Mouse (Mus musculus) Patski (cell line): ENCODE results near the gene Fbxl19. TPM values are rescaled to one million over a fixed set of nuclear protein-coding genes. Genes with fewer than 3 reads are reported as not detected.
"Not testable (repeated sequence)": the region's sequence is repeated elsewhere in the genome, so short reads cannot be mapped to it uniquely, and the experiment has no call there.

ENCODE experiments used
- ATAC-seq: fragments of 100-300 bp; one replicate; pipeline ENCODE4 v1.8.0; 2021
- CTCF ChIA-PET: fragments of 350-600 bp; sonication (Branson Sonifier 250); formaldehyde crosslinking; loops from one replicate; lab custom pipeline; 2022; ENCODE audit warnings: inconsistent platforms; lab: Charles Lee
- POLR2A ChIA-PET: fragments of 350-600 bp; sonication (Branson Sonifier 250); formaldehyde crosslinking; loops from one replicate; lab custom pipeline; 2022; ENCODE audit warnings: antibody characterized with exemption, inconsistent platforms; lab: Charles Lee
- DNase-seq: peaks from one replicate; pipeline ENCODE4 v3.0.0-alpha.2; 2011; ENCODE audit warnings: low read depth, low spot score
- H3K27me3 ChIP-seq: fragments of 371-371 bp; one replicate; pipeline ENCODE4 v1.5.1; 2021
- CTCF ChIP-seq: fragments of 100-300 bp; IDR thresholded peaks from one replicate; pipeline ENCODE4 v1.5.1; 2021
- in situ Hi-C: fragments of 300-500 bp; cut with MboI; formaldehyde crosslinking; loops from 3 replicates; pipeline ENCODE4 v1.11.1; 2018; ENCODE audit warnings: low pct_unique_long_range_greater_than_20kb, mixed read lengths
- polyA plus RNA-seq: library from polyadenylated mRNA; unstranded; gene quantifications from one replicate; pipeline ENCODE4 v1.2.3, GENCODE M21; 2021

The Fbxl19 gene
- polyA plus RNA-seq, 1 experiment from 2014 or later, result 38.6 TPM

GRCm38 (mm10) chr7:127772557-127772956 is 28.2 kb downstream of the Fbxl19 start:
- no peak for DNase-seq
- ATAC-seq, result no peak
- ChIA-PET POLR2A (no interaction called here), CTCF (interaction anchor here (1.1 to 1.3 kb wide), 3 partner anchors 8 to 162 kb away, joined by 3 to 4 read pairs (median 3); no protein-coding TSS in a partner anchor)
- TF ChIP-seq CTCF, result no peak
- in situ Hi-C loops, result no loop called here
- H3K27me3 ChIP-seq, result no peaks in the 10 kb centered on the region

- POLR2A ChIA-PET, result interaction anchor here (0.5 to 1.5 kb wide), 2 partner anchors 28 to 65 kb away, joined by 4 read pairs; no protein-coding TSS in a partner anchor
- CTCF ChIA-PET, result interaction anchor here (0.9 to 1.4 kb wide), 12 partner anchors 9 to 219 kb away, joined by 3 to 4 read pairs (median 3); partner anchors contain the start of gene Fbxl19
- in situ Hi-C loops, result no loop called here
- ATAC-seq (no peak), DNase-seq (no peak)
- TF ChIP-seq CTCF, result no peak
- no peaks in the 10 kb centered on the region for H3K27me3 ChIP-seq
Measured at GRCm38 (mm10) chr7:127773664-127774384, 29.5 kb downstream of the Fbxl19 start.

- in situ Hi-C loops, result loop anchor here (5.0 kb wide), 1 partner anchor 161 kb away; no protein-coding TSS in a partner anchor
- DNase-seq, ATAC-seq, CTCF ChIA-PET, H3K27me3 ChIP-seq: not testable (repeated sequence)
- POLR2A ChIA-PET, result interaction anchor here (0.7 to 1.0 kb wide), 2 partner anchors 9 to 100 kb away, joined by 4 to 5 read pairs; partner anchors contain the start of genes Gm49388 and Zfp646
Measured at GRCm38 (mm10) chr7:127775837-127776236, 31.5 kb downstream of the Fbxl19 start.

GRCm38 (mm10) chr7:127776426-127776825 is 32.1 kb downstream of the Fbxl19 start, which contains the start of gene Setd1a:
TSS of gene Setd1a (plus strand) at chr7:127776670.
- DNase-seq (no peak), ATAC-seq (peak; percentile 42)
- POLR2A ChIA-PET, result interaction anchor here (1.0 to 1.5 kb wide), 2 partner anchors 8 to 64 kb away, joined by 4 to 5 read pairs; partner anchors contain the start of gene Gm49388
- TF ChIP-seq CTCF, result no peak
- no peaks in the 10 kb centered on the region for H3K27me3 ChIP-seq
- in situ Hi-C loops, result loop anchor here (5.0 kb wide), 1 partner anchor 161 kb away; no protein-coding TSS in a partner anchor
- CTCF ChIA-PET, result no interaction called here

GRCm38 (mm10) chr7:127776878-127777473 is 32.6 kb downstream of the Fbxl19 start:
- H3K27me3 ChIP-seq, result no peaks in the 10 kb centered on the region
- in situ Hi-C loops, result loop anchor here (5.0 kb wide), 1 partner anchor 160 kb away; no protein-coding TSS in a partner anchor
- ChIA-PET CTCF (no interaction called here), POLR2A (interaction anchor here (0.7 to 1.5 kb wide), 4 partner anchors 8 to 69 kb away, joined by 3 to 5 read pairs (median 4); partner anchors contain the start of gene Gm49388)
- peak; percentile 68 for DNase-seq
- ATAC-seq, result peak; percentile 83
- no peak for TF ChIP-seq CTCF

GRCm38 (mm10) chr7:127777474-127778266 is 33.3 kb downstream of the Fbxl19 start:
- no peak for TF ChIP-seq CTCF
- ChIA-PET POLR2A (interaction anchor here (0.5 to 1.5 kb wide), 7 partner anchors 14 to 704 kb away, joined by 3 to 5 read pairs (median 3); no protein-coding TSS in a partner anchor), CTCF (interaction anchor here (0.9 kb wide), 1 partner anchor 23 kb away, joined by 4 read pairs; the partner anchor contains the start of gene Hsd3b7)
- ATAC-seq, result peak; percentile 41
- H3K27me3 ChIP-seq, result no peaks in the 10 kb centered on the region
- in situ Hi-C loops, result loop anchor here (5.0 kb wide), 1 partner anchor 160 kb away; no protein-coding TSS in a partner anchor
- no peak for DNase-seq

GRCm38 (mm10) chr7:127778350-127778749 is 34.0 kb downstream of the Fbxl19 start:
- DNase-seq (no peak), ATAC-seq (no peak)
- ChIA-PET POLR2A (interaction anchor here (0.5 kb wide), 1 partner anchor 705 kb away, joined by 4 read pairs; no protein-coding TSS in a partner anchor), CTCF (interaction anchor here (0.9 kb wide), 1 partner anchor 22 kb away, joined by 4 read pairs; the partner anchor contains the start of gene Hsd3b7)
- H3K27me3 ChIP-seq, result no peaks in the 10 kb centered on the region
- TF ChIP-seq CTCF, result no peak
- in situ Hi-C loops, result loop anchor here (5.0 kb wide), 1 partner anchor 159 kb away; no protein-coding TSS in a partner anchor

- CTCF ChIA-PET, result interaction anchor here (1.5 kb wide), 1 partner anchor 12 kb away, joined by 4 read pairs; no protein-coding TSS in a partner anchor
- no peak for TF ChIP-seq CTCF
- no peak for ATAC-seq
- POLR2A ChIA-PET, result interaction anchor here (1.7 kb wide), 1 partner anchor 9 kb away, joined by 4 read pairs; the partner anchor contains the start of gene Setd1a
- in situ Hi-C loops, result no loop called here
- H3K27me3 ChIP-seq, result no peaks in the 10 kb centered on the region
- no peak for DNase-seq
Measured at GRCm38 (mm10) chr7:127785308-127785707, 41.0 kb downstream of the Fbxl19 start, which contains the start of gene Gm49388. TSS of gene Gm49388 (plus strand) at chr7:127785608.
